Mouse (Mus musculus): Measurements from ENCODE around the gene Tor2a. TPM values are rescaled to one million over a fixed set of nuclear protein-coding genes. Genes with fewer than 3 reads are reported as not detected.

Gene Tor2a
- polyA plus RNA-seq, 1 experiment from 2014 or later: 24.7 TPM

DNA sequence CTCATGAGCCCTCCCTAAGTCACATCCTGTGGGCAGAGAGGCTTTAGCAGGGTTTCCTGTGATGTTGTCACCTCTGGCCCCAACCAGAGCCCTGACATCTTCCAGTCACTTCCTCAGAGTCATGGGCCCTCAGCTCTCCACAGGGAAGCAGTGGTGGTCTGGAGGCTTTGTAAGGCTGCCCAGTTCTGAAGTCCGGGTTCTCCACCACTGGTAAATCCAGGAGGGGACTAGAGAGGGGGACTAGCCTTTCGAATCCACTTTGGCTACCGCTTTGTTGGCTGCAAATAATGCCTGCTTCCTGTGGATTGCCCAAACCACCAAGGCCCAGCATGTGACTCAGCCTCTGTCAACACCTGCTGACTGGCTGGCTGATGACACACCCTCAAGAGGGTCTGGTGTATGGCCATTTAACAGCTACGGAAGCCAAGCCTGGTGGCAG is 42.0 kb upstream of the Tor2a start:
- H3K4me3 ChIP-seq (replicated peaks): no peak overlapping the region
- H3K27me3 ChIP-seq: no peaks in the 10 kb centered on the region
- peaks cover 47% of the 10 kb centered on the region for H3K4me1 ChIP-seq (replicated peaks)
- H3K27ac ChIP-seq (replicated peaks): peak overlapping the region; percentile 94
- no peaks in the 10 kb centered on the region for H3K9me3 ChIP-seq (replicated peaks)
- 12% methylated on average over 4 of the region's 4 CpGs for WGBS (ENCODE audit: insufficient replicate concordance)
- ATAC-seq (ENCODE audit: insufficient read depth): no peak
- peak overlapping the region; percentile 17; the same call in 1 of the 2 replicates for H3K4me2 ChIP-seq
- no peak overlapping the region for H3K9ac ChIP-seq
- peaks cover 17% of the 10 kb centered on the region for H3K36me3 ChIP-seq (replicated peaks)

DNA sequence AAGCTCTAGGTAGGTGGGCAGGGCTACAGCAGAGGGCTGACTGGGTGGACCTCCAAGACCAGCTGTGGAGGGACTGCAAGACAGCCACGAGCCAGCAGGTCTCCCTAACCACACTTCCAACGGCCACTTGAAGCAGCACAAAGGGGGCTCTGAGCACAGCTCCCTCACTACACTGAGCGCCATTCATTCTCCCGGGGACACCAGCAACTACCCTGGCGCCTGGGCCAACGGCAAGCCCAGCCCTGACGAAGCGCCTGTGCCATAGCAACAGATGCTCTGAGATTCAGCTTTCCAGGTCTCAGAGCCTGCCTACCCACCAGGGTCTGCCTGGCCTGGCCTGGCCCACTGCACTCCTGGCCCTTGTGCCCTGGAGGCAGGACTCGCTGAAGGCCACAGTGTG is 38.3 kb upstream of the Tor2a start:
- Histone ChIP-seq H3K36me3 (replicated peaks) (no peaks in the 10 kb centered on the region), H3K4me1 (replicated peaks) (peaks cover 38% of the 10 kb centered on the region), H3K4me3 (replicated peaks) (no peak overlapping the region), H3K9me3 (replicated peaks) (no peaks in the 10 kb centered on the region), H3K27me3 (no peaks in the 10 kb centered on the region), H3K27ac (replicated peaks) (no peak overlapping the region), H3K9ac (no peak overlapping the region), H3K4me2 (no peak overlapping the region)
- 47% methylated on average over 9 of the region's 9 CpGs for WGBS (ENCODE audit: insufficient replicate concordance)
- ATAC-seq (ENCODE audit: insufficient read depth): no peak

DNA sequence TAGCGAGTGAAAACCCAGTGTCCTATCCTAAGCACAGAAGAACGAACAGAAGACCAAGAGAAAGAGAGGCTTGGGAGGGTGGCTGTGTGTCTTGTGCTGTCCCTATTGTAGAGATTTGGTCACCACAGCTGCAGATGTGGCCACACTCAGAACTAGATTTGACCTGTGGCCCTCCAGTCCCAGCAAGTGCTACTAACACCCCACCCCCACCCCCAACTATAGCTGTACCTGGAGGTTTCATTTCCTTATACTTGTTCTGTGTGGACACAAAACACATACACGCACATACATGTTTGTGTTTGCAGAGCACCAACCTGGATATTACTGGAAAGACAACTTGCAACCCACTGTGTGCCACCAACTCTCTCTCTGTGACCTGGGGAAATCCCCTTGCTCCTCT is 37.0 kb upstream of the Tor2a start:
- no peak for ATAC-seq (ENCODE audit: insufficient read depth)
- H3K4me3 ChIP-seq (replicated peaks): no peak overlapping the region
- peak overlapping the region; percentile 32; the same call in 1 of the 2 replicates for H3K4me2 ChIP-seq
- 61% methylated on average over 3 of the region's 3 CpGs for WGBS (ENCODE audit: insufficient replicate concordance)
- H3K27ac ChIP-seq (replicated peaks): 0 out of 2 replicates have a peak overlapping the region, but pooled peaks have one; percentile 48
- H3K27me3 ChIP-seq: no peaks in the 10 kb centered on the region
- H3K9ac ChIP-seq: no peak overlapping the region
- H3K9me3 ChIP-seq (replicated peaks): no peaks in the 10 kb centered on the region
- peaks cover 25% of the 10 kb centered on the region for H3K4me1 ChIP-seq (replicated peaks)
- H3K36me3 ChIP-seq (replicated peaks): no peaks in the 10 kb centered on the region

DNA sequence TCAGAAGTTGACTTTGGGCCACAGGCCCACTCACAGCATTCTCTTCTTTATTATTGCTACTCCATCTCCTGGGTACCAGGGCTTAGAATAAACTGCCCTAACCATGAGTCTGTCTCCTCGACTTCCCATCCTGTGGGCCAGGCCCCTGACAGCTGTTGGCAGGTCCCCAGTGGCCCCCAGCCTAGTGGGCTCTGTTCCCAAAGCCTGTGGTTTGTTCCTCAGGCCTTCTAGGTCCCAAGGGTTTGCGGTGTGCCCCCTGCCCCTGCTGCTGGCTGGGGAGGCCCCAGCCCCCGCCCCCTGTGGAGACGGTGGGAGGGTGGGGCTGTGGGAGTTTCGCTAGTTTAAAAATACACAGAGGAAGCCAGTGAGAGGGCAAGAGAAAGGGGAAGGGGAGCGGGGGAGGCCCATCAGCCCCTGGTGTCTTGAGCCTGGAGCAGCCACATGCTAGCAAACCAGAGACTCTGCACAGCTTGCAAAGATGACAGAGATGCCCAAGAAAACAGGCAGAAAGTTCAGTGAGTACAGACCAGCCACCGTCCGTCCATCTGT is 36.3 kb upstream of the Tor2a start, which contains the start of gene Sh2d3c:
Gene Sh2d3c (plus strand): TSS at position 375 of the 549 bp plus-strand sequence.
- ATAC-seq (ENCODE audit: insufficient read depth): no peak
- WGBS (ENCODE audit: insufficient replicate concordance): 13% methylated on average over 8 of the region's 8 CpGs
- peak within 1 kb of the TSS; percentile 48 for H3K27ac ChIP-seq (replicated peaks)
- H3K4me2 ChIP-seq: peak within 1 kb of the TSS; percentile 32
- H3K27me3 ChIP-seq: no peaks in the 10 kb centered on the region
- no peak within 1 kb of the TSS for H3K9ac ChIP-seq
- H3K4me1 ChIP-seq (replicated peaks): peaks cover 20% of the 10 kb centered on the region
- peak within 1 kb of the TSS; percentile 39 for H3K4me3 ChIP-seq (replicated peaks)
- H3K9me3 ChIP-seq (replicated peaks): no peaks in the 10 kb centered on the region
- no peaks in the 10 kb centered on the region for H3K36me3 ChIP-seq (replicated peaks)

DNA sequence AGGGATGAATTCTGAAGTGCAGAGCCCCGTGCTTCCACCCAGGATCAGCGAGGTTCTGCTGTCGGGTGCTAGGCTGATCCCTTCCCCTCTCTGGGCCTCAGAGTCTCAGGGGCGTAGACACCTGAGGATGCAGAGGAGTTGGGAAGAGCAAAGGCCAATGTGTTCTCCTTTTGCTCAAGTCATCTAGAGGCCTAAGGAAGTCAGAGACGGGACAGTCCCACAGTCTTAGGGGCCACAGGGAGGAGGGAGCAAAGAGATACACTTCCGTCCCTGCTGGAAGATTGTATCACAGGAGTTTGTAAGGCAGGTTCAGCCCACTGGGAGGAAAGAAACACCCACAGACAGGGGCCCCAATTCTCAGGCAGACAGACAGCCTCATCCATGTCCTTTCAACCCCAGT is 35.0 kb upstream of the Tor2a start:
- no peak for ATAC-seq (ENCODE audit: insufficient read depth)
- H3K4me3 ChIP-seq (replicated peaks): peak overlapping the region; percentile 39
- 19% methylated on average over 6 of the region's 6 CpGs for WGBS (ENCODE audit: insufficient replicate concordance)

DNA sequence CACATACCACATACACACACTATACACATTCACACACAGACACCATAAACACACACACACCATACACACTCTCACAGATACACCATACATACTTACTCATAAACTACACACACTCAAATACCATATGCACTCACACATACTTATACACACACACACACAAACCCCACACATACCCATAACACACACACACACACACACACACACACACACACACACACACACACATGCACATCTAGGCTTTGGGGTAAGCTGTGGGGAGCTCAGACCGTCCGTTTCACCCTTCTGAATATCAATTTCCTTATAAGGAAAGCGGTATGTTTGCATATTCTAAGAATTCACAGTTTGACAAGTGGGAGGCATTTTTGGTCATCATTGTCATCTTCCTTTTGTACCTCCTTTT is 34.5 kb upstream of the Tor2a start:
- no peak for ATAC-seq (ENCODE audit: insufficient read depth)
- H3K36me3 ChIP-seq (replicated peaks): 0 out of 2 replicates have a peak, but pooled peaks cover 3% of the 10 kb centered on the region
- no peaks in the 10 kb centered on the region for H3K27me3 ChIP-seq
- WGBS (ENCODE audit: insufficient replicate concordance): 37% methylated on average over 3 of the region's 3 CpGs
- peak overlapping the region; percentile 32 for H3K4me2 ChIP-seq
- peaks cover 27% of the 10 kb centered on the region for H3K4me1 ChIP-seq (replicated peaks)
- H3K4me3 ChIP-seq (replicated peaks): no peak overlapping the region
- no peak overlapping the region for H3K9ac ChIP-seq
- H3K9me3 ChIP-seq (replicated peaks): no peaks in the 10 kb centered on the region
- no peak overlapping the region for H3K27ac ChIP-seq (replicated peaks)

More for the DNA sequence above, 35.0 kb upstream of the Tor2a start:
- Histone ChIP-seq H3K9me3 (replicated peaks) (no peaks in the 10 kb centered on the region), H3K36me3 (replicated peaks) (0 out of 2 replicates have a peak, but pooled peaks cover 3% of the 10 kb centered on the region), H3K27me3 (no peaks in the 10 kb centered on the region), H3K4me2 (peak overlapping the region; percentile 32), H3K9ac (no peak overlapping the region), H3K4me1 (replicated peaks) (peaks cover 21% of the 10 kb centered on the region), H3K27ac (replicated peaks) (no peak overlapping the region)

DNA sequence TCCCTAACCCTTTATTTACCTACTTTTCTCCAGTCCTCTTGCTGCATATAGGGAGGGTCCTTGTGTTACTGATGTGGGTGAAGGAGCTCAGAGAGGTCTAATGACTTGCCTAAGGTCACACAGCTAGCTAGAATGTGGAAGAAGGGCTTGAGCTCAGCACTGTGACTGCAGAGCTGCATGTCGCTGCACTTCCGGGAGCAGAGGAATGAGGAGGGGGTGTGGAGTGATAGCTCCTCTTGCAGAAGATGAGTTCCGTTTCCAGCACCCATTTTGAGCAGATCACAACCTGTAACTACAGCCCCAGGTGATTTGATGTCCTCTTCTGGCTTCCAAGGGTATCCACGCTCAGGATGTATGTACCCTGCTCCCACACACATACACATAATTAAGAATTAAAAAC is 32.9 kb upstream of the Tor2a start:
- 54% methylated on average over 4 of the region's 4 CpGs for WGBS (ENCODE audit: insufficient replicate concordance)
- Histone ChIP-seq H3K36me3 (replicated peaks) (0 out of 2 replicates have a peak, but pooled peaks cover 3% of the 10 kb centered on the region), H3K27me3 (no peaks in the 10 kb centered on the region), H3K4me2 (no peak overlapping the region), H3K9me3 (replicated peaks) (no peaks in the 10 kb centered on the region), H3K4me3 (replicated peaks) (no peak overlapping the region), H3K27ac (replicated peaks) (no peak overlapping the region), H3K9ac (no peak overlapping the region), H3K4me1 (replicated peaks) (peaks cover 24% of the 10 kb centered on the region)
- ATAC-seq (ENCODE audit: insufficient read depth): no peak

DNA sequence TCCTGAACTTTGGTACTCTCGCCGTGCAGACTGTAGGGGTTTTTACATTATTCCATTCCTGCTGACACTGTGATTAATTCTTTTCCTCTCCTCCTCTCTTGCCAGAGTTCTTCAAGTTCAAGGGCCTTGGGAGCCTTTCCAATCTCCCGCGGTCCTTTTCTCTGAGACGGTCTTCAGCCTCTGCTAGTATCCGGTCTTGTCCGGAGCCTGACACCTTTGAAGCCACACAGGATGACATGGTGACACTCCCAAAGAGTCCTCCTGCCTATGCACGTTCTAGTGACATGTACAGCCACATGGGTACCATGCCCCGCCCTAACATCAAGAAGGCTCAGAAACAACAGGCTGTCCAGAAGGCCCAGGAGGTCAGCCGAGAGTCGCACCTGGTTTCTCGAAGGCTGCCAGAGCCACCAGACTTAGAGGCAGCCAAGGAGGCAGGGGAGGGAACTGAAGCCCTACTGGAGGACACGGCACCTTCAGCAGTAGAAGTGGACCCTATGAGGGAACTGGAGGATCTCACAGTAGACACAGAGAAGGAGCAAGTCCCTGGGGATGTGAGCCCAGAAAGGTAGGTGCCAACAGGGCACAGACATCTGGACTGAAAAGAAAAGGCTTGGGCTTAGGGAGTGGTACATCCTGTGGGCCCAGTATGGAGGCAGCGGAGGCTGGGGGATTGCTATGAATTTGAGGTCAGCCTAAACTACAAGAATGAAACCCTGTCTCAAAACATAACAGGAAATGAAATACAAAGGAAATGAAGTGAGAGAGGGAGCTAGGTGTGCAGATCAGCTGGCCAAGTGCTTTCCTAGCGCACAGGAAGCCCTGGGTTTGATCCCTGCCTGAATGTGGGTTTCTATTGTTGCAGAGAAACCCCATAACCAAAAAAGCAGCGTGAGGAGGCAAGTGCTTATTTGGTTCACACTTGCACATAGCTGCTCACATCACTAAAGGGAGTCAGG is 31.9 kb upstream of the Tor2a start:
- 72% methylated on average over 16 of the region's 16 CpGs for WGBS (ENCODE audit: insufficient replicate concordance)
- ATAC-seq (ENCODE audit: insufficient read depth): no peak

DNA sequence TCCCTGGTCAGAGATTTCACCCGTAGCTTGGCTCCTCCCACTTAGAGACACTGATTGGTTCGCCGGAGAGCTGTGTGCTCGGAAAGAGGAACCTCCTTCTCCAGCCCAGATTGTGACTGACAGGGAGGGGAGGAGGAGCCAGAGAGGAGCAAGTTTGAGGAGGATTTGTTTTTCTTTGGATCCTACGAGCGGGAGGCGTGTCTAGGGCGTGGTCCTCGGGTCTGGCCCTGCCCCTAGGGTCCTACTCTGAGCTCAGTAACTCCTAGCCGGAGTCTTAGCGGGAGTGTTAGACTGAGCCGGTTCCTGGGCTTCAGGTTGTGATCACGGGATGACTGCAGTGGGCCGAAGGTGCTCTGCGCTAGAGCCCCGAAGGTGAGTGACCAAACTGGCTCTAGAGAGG is 29.6 kb upstream of the Tor2a start:
- Histone ChIP-seq H3K9me3 (replicated peaks) (no peaks in the 10 kb centered on the region), H3K9ac (no peak overlapping the region), H3K27ac (replicated peaks) (no peak overlapping the region), H3K4me3 (replicated peaks) (peak overlapping the region; percentile 33), H3K27me3 (no peaks in the 10 kb centered on the region), H3K4me1 (replicated peaks) (peaks cover 11% of the 10 kb centered on the region), H3K36me3 (replicated peaks) (0 out of 2 replicates have a peak, but pooled peaks cover 3% of the 10 kb centered on the region), H3K4me2 (peak overlapping the region; percentile 50)
- ATAC-seq (ENCODE audit: insufficient read depth): peak; percentile 88
- 2% methylated on average over 16 of the region's 16 CpGs for WGBS (ENCODE audit: insufficient replicate concordance)

More for the DNA sequence above, 31.9 kb upstream of the Tor2a start:
- Histone ChIP-seq H3K36me3 (replicated peaks) (0 out of 2 replicates have a peak, but pooled peaks cover 3% of the 10 kb centered on the region), H3K4me3 (replicated peaks) (no peak overlapping the region), H3K9ac (no peak overlapping the region), H3K9me3 (replicated peaks) (no peaks in the 10 kb centered on the region), H3K27ac (replicated peaks) (no peak overlapping the region), H3K4me1 (replicated peaks) (peaks cover 24% of the 10 kb centered on the region), H3K27me3 (no peaks in the 10 kb centered on the region), H3K4me2 (no peak overlapping the region)

DNA sequence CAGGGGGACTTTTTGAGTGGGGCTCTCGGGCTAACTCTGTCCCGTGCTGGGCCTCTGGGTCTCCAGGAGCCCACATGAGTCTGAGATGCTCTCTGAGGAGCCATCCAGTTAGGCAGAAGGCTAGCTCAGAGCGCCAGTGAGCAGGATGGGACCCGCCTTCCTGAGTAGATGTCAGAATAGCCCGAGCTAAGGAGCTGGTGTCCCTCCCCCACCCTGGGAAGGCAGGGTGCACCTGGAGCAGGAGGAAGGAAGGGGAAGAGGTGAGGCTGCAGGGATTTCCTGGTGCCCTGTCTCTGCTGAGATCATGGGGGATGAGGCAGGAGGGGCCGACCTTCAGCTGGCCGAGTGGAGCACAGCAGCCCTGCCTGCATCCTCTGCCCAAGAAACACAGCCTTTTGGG is 28.6 kb upstream of the Tor2a start:
- no peak for ATAC-seq (ENCODE audit: insufficient read depth)
- Histone ChIP-seq H3K4me3 (replicated peaks) (0 out of 2 replicates have a peak overlapping the region, but pooled peaks have one; percentile 33), H3K27me3 (no peaks in the 10 kb centered on the region), H3K27ac (replicated peaks) (no peak overlapping the region), H3K9me3 (replicated peaks) (no peaks in the 10 kb centered on the region), H3K4me1 (replicated peaks) (peaks cover 11% of the 10 kb centered on the region), H3K36me3 (replicated peaks) (0 out of 2 replicates have a peak, but pooled peaks cover 3% of the 10 kb centered on the region), H3K4me2 (peak overlapping the region; percentile 50), H3K9ac (no peak overlapping the region)
- 45% methylated on average over 7 of the region's 7 CpGs for WGBS (ENCODE audit: insufficient replicate concordance)

DNA sequence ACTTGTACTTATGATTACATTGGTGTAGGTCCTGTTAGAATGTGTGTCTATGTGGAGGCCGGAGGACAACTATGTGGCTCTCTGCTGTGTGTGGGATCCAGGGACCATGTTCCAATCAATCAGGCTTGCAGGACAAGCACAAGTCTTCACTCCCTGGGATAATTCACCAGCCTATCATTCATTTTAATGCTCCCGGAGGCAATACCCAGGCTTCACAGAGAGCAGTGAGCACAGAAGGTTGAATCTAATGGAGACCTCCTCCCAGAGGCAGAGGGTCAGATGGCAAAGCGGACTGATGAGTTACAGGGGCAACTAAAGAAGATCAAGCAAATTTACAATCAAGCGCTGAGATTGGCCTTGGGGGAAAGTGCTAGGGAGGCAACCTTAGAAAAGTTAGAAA is 27.5 kb upstream of the Tor2a start:
- no peak overlapping the region for H3K27ac ChIP-seq (replicated peaks)
- H3K4me2 ChIP-seq: no peak overlapping the region
- H3K9ac ChIP-seq: no peak overlapping the region
- no peaks in the 10 kb centered on the region for H3K9me3 ChIP-seq (replicated peaks)
- 0 out of 2 replicates have a peak, but pooled peaks cover 3% of the 10 kb centered on the region for H3K36me3 ChIP-seq (replicated peaks)
- no peak overlapping the region for H3K4me3 ChIP-seq (replicated peaks)
- ATAC-seq (ENCODE audit: insufficient read depth): no peak
- whole genome bisulfite sequencing (ENCODE audit: insufficient replicate concordance): 70% methylated on average over 4 of the region's 4 CpGs
- H3K27me3 ChIP-seq: no peaks in the 10 kb centered on the region
- peaks cover 11% of the 10 kb centered on the region for H3K4me1 ChIP-seq (replicated peaks)

Data from liver, embryonic 15.5 days (tissue).